Mouse (Mus musculus) lung, adult 2 months (tissue): ENCODE measurements at regions not wholly inside any gene's neighbourhood (a gene's known extent, or its start where the extent isn't known, plus 50 kb on each side); places are given as distances from the start of the nearest gene placed in this dataset.

Source experiments
- CTCF ChIP-seq: fragments of 200-500 bp; IDR thresholded peaks from 2 replicates; pipeline ENCODE4 v1.5.1; 2011; ENCODE audit warnings: mild to moderate bottlenecking, low read length, control low read depth; ENCODE audit not compliant: insufficient read depth
- POLR2A ChIP-seq: fragments of 200-500 bp; IDR thresholded peaks from 2 replicates; pipeline ENCODE4 v1.6.1; 2011; ENCODE audit warnings: low read depth, mild to moderate bottlenecking, control low read depth, low read length, borderline replicate concordance; ENCODE audit errors: extremely low read depth

- TF ChIP-seq CTCF = no peak
- TF ChIP-seq POLR2A = no peak
Observed at GRCm38 (mm10) chr2:124747119-124747518, 320.8 kb upstream of the Slc24a5 start.
